Mouse (Mus musculus): ENCODE measurements at regions not wholly inside any gene's neighbourhood (a gene's known extent, or its start where the extent isn't known, plus 50 kb on each side); places are given as distances from the start of the nearest gene placed in this dataset.

DNA sequence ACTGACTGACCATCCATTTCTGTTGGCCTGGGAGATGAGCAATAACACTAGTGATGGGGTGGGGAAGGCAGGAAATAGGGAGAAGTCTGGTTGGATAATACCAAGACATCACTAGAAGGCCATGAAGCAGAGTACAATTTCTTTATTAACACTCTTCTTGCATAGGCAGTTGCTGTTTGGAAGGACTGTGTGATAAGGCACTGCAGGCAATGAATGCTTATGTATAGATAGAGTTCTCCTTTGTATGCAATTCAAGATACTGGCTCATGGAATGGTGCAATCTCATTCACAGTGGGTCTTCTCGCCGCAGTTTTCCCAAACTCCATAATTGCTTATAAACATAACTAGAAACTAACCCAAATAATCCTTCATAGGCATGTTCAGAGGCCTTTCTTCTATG is 1426.1 kb upstream of the A1bg start:
- H3K27me3 ChIP-seq (ENCODE audit: control insufficient read depth, insufficient read depth, low read length) = no peaks in the 10 kb centered on the region
- no peak for TF ChIP-seq CTCF (IDR thresholded peaks at IDR 0.05; ENCODE audit: extremely low read depth, insufficient read depth, insufficient read length, insufficient replicate concordance)
- no peak for DNase-seq (ENCODE audit: low read depth in 1 of 2, low spot score in 2 of 2)
- no peak overlapping the region for H3K4me3 ChIP-seq (ENCODE audit: extremely low read depth, insufficient read depth, insufficient read length)
- WGBS = 89% methylated on average over 2 of the region's 2 CpGs
- H3K4me1 ChIP-seq (ENCODE audit: control insufficient read depth, insufficient read depth, insufficient read length) = no peaks in the 10 kb centered on the region
- no peak overlapping the region for H3K27ac ChIP-seq (ENCODE audit: insufficient read depth, low read length)
- no peaks in the 10 kb centered on the region for H3K36me3 ChIP-seq (ENCODE audit: control insufficient read depth, insufficient read depth, low read length)

DNA sequence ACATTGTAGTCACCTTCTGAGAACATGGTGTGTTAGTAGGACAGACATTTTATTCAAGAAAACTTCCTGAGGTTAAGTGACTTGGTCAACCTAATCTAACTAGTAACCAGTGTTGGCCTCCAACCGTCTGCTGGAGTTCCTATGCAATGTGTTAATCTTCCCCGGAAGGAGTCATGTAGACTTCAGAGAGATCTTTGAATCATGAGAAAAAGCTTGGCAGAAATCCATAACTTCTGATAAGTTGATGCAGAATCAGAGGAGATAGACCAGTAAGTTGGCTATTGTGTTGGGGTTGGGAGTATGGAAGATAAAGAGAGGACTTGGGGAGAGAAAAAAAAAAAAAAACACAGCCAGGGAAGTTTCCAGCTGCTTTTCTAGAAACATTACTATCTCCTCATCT is 1424.9 kb upstream of the A1bg start:
- no peak overlapping the region for H3K4me3 ChIP-seq (ENCODE audit: extremely low read depth, insufficient read depth, insufficient read length)
- no peak for TF ChIP-seq POLR2A (IDR thresholded peaks at IDR 0.05; ENCODE audit: low read depth, low read length)
- no peak for TF ChIP-seq CTCF (IDR thresholded peaks at IDR 0.05; ENCODE audit: extremely low read depth, insufficient read depth, insufficient read length, insufficient replicate concordance)
- WGBS = 79% methylated on average over 2 of the region's 2 CpGs
- no peaks in the 10 kb centered on the region for H3K36me3 ChIP-seq (ENCODE audit: control insufficient read depth, insufficient read depth, low read length)
- H3K27ac ChIP-seq (ENCODE audit: insufficient read depth, low read length) = no peak overlapping the region
- DNase-seq (ENCODE audit: low read depth in 1 of 2, low spot score in 2 of 2) = no peak
- no peaks in the 10 kb centered on the region for H3K27me3 ChIP-seq (ENCODE audit: control insufficient read depth, insufficient read depth, low read length)
- no peaks in the 10 kb centered on the region for H3K4me1 ChIP-seq (ENCODE audit: control insufficient read depth, insufficient read depth, insufficient read length)

DNA sequence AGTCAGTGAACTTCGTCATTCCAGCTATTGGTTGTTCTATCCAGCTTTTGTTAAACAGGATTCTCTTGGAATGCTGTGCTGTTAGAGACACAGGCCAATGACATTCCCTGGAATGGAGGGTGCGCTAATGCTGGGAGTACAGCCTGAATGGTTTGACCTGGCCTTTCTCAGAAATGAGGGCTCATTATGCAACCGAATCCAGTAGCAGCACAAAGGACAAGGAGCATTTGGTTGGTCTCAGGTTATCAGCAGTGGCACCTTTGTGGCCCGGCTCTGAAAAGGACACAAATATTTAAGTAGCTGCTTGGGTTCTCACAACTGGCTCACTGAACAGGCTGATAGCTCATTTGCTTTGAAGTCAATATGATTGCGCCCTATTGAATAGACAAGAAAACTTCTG is 1423.1 kb upstream of the A1bg start:
- TF ChIP-seq POLR2A (IDR thresholded peaks at IDR 0.05; ENCODE audit: low read depth, low read length) = no peak
- no peak for TF ChIP-seq CTCF (IDR thresholded peaks at IDR 0.05; ENCODE audit: extremely low read depth, insufficient read depth, insufficient read length, insufficient replicate concordance)
- Histone ChIP-seq H3K36me3 (ENCODE audit: control insufficient read depth, insufficient read depth, low read length) (no peaks in the 10 kb centered on the region), H3K4me3 (ENCODE audit: extremely low read depth, insufficient read depth, insufficient read length) (no peak overlapping the region), H3K27me3 (ENCODE audit: control insufficient read depth, insufficient read depth, low read length) (no peaks in the 10 kb centered on the region), H3K27ac (ENCODE audit: insufficient read depth, low read length) (no peak overlapping the region), H3K4me1 (ENCODE audit: control insufficient read depth, insufficient read depth, insufficient read length) (no peaks in the 10 kb centered on the region)
- 90% methylated on average over 5 of the region's 5 CpGs for WGBS
- no peak for DNase-seq (ENCODE audit: low read depth in 1 of 2, low spot score in 2 of 2)

DNA sequence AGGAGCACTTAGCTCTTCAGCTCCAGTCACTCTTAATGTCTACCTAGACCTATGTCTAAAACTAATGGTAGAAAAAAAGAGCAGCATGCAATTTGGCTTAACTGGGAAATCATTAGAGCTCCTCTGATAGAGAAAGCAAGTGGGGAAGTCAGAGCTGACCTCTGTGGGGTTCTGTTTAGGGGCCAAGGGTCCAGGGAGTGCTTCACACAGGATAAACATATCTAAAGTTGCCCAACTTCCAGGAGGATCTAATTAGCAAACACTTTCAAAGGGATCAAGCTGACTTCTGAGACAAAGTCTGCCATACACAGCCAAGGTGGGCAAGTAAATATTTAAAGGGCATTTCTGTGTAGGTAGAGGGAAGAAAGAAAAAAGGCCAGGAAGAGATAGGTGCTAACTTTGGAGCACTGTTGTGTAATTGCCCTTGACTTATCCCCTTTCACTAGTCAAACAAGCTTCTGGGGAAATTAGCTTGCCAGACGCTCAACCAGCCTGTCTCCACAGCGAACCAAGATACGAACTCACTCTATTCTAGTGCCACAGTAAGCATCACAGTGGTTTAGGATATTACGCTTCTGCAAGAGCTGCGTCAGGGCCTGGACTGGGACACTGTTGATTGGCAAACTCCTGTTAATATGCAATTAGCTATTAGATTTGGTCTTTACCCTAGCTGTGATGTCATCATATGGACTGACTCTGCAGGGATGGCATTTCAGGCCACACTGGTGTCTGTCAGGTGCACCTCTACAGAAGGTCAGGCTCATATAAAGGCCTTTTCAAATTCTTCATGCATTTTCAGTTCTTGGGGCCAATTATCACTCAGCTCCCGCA is 1413.9 kb upstream of the A1bg start:
- H3K4me3 ChIP-seq (ENCODE audit: extremely low read depth, insufficient read depth, insufficient read length) = no peak overlapping the region
- H3K36me3 ChIP-seq (ENCODE audit: control insufficient read depth, insufficient read depth, low read length) = no peaks in the 10 kb centered on the region
- DNase-seq (ENCODE audit: low read depth in 1 of 2, low spot score in 2 of 2) = no peak
- 95% methylated on average over 6 of the region's 6 CpGs for WGBS
- TF ChIP-seq CTCF (IDR thresholded peaks at IDR 0.05; ENCODE audit: extremely low read depth, insufficient read depth, insufficient read length, insufficient replicate concordance) = no peak
- no peak for TF ChIP-seq POLR2A (IDR thresholded peaks at IDR 0.05; ENCODE audit: low read depth, low read length)
- no peak overlapping the region for H3K27ac ChIP-seq (ENCODE audit: insufficient read depth, low read length)
- no peaks in the 10 kb centered on the region for H3K4me1 ChIP-seq (ENCODE audit: control insufficient read depth, insufficient read depth, insufficient read length)
- no peaks in the 10 kb centered on the region for H3K27me3 ChIP-seq (ENCODE audit: control insufficient read depth, insufficient read depth, low read length)

DNA sequence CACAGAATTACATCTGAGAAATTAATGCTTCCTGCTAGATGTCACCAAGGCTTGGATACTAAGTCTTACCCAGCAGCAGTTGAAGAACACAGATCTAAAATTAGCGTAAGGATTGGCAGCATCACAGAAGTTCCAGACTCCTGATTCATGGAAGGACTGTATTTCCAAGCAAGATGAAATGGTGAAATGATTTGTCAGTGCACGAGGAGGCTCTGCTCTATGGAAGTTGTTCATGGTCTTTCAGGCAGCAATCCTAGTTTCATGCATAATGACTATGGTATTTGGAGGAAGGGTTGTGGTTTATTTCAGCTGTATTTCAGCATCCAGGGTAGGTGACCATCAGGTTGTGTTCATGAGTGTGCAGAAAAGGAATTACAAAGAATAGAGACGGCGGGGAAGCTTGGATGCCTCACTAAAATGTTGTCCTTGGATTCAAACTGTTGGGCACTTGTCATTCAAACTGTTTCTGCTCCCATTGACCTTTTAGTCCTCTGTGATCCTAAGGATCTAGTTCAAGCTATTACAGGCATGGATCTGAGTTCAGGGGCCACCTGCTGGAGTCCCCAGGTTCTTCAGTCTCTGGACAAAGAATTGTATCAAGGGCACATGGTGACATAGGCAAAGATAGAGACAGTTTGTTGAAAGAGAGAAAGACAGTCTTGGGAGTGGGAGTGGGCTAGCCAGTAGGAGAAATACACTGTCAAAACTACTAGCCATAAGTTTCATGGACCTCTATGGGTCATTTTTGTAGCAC is 1411.6 kb upstream of the A1bg start:
- DNase-seq (ENCODE audit: low read depth in 1 of 2, low spot score in 2 of 2) = no peak
- Histone ChIP-seq H3K27ac (ENCODE audit: insufficient read depth, low read length) (no peak overlapping the region), H3K4me3 (ENCODE audit: extremely low read depth, insufficient read depth, insufficient read length) (no peak overlapping the region), H3K27me3 (ENCODE audit: control insufficient read depth, insufficient read depth, low read length) (no peaks in the 10 kb centered on the region), H3K4me1 (ENCODE audit: control insufficient read depth, insufficient read depth, insufficient read length) (no peaks in the 10 kb centered on the region), H3K36me3 (ENCODE audit: control insufficient read depth, insufficient read depth, low read length) (no peaks in the 10 kb centered on the region)
- no peak for TF ChIP-seq POLR2A (IDR thresholded peaks at IDR 0.05; ENCODE audit: low read depth, low read length)
- no peak for TF ChIP-seq CTCF (IDR thresholded peaks at IDR 0.05; ENCODE audit: extremely low read depth, insufficient read depth, insufficient read length, insufficient replicate concordance)
- WGBS = 84% methylated on average over 4 of the region's 4 CpGs

DNA sequence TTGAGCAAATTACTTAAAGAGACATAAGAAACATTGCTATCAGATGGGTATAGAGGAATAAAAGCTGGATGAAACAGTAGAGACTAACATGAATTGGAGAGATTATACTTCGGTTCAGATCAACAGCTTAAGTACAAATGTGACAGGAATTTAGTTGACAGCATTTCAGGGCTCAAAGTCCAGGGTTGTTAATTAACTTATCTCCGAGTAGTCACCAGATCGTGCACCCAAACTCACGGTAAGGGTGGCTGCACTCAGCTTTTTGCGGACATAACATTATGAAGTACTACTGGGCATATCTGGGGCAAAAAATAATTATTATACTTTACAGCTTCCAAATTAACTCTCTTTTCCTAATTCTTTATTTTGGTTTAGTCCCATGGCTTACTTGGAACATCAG is 1409.3 kb upstream of the A1bg start:
- H3K4me3 ChIP-seq (ENCODE audit: extremely low read depth, insufficient read depth, insufficient read length) = no peak overlapping the region
- no peak for DNase-seq (ENCODE audit: low read depth in 1 of 2, low spot score in 2 of 2)
- 90% methylated on average over 5 of the region's 5 CpGs for WGBS
- H3K27me3 ChIP-seq (ENCODE audit: control insufficient read depth, insufficient read depth, low read length) = no peaks in the 10 kb centered on the region
- TF ChIP-seq POLR2A (IDR thresholded peaks at IDR 0.05; ENCODE audit: low read depth, low read length) (no peak), CTCF (IDR thresholded peaks at IDR 0.05; ENCODE audit: extremely low read depth, insufficient read depth, insufficient read length, insufficient replicate concordance) (no peak)
- no peaks in the 10 kb centered on the region for H3K36me3 ChIP-seq (ENCODE audit: control insufficient read depth, insufficient read depth, low read length)
- H3K27ac ChIP-seq (ENCODE audit: insufficient read depth, low read length) = no peak overlapping the region
- H3K4me1 ChIP-seq (ENCODE audit: control insufficient read depth, insufficient read depth, insufficient read length) = no peaks in the 10 kb centered on the region

All from spleen, adult 2 months (tissue).